Mouse (Mus musculus): ENCODE measurements around the gene Defb21.

Gene Defb21

DNA sequence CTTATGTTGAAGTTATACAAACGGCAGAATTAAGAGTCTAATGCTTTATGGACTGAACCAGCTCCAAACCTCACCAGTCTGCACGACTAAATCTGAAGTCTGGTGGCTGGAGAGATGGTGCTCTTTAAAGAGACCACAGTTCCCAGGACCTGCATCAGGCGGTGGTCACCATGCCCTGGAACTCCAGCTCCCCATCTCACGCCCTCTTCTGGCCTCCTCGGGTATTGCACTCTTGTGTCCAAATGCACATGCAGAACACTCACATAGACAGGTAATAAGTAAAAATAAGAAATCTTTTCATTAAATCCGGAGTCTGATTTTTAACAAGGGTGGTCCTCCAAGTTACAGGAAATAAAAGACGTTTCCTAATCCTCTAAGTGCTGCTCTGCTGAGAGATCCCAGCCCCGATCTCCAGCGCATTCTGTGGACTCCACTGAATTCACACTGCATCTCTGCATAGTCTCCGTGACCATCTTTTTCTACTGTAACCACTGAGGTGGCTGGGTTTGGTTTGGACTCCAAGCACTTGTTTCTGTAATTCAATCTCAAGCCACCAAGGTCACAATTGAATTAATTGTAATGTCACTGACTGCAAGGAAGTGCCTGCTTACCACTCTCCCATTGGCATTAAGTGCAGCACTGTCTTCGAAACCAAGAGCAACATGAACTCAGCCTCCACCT is at the start of gene Defb21:
Gene Defb21 (plus strand): TSS at position 631 of the 681 bp plus-strand sequence.
- ATAC-seq (ENCODE audit: insufficient number of reproducible peaks, low FRiP score, low TSS enrichment): no peak

DNA sequence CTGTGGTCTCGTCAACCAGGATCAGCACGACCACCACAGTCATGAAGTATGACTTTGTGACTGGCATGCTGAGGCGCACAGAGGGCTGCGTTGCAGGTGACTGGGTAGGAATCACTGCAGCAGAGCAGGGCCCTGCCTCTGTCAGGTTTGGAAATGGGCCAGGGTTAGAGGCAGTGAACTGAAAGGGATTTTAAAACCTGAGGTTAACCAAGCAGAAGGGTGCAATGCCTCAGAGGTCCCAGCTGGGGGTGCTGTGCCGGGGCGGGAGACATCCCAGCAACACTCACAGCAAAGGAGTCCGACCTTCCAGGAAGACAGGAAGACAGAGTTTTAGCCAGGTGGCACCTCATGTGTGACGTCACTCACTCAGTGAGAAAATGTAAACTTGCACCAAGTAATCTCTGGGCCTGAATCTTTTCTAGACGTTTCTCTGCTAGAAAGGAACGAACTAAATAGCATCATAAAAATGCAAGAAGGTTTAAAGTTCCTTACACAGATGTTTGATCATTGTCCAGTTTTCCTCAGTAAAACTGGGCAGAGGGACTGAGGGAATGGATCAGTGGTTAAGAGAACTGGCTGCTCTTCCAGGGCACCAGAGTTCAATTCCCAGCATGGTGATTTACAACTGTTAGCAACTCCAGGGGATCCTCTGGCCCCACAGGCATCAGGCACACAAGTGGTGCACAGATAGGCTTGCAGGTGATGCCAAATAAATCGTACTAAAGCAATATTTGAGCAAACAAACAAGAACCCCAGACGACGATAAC is 32.4 kb upstream of the Defb21 start, which contains the start of gene Defb29:
Gene Defb29 (minus strand): TSS at position 155 of the 767 bp plus-strand sequence.
- ATAC-seq (ENCODE audit: insufficient number of reproducible peaks, low FRiP score, low TSS enrichment): no peak

DNA sequence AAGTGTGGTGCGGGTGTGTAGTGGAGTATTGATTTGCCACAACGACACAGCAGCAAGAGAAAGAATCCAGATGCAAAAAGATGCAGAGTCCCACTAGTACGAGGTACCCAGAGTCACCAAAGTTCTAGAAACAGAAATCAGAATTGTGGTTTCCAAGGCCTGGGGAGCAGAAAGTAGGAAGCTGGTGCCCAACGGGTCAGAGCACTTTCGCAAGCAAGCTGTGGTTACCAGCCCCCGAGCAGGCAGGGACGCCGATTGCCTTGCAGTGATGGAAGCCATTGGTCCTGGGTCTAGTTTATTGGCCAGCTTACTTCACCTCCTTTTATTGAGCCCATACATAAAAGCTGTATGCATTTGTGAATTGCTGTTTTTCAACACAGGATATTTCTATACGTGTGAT is 30.6 kb upstream of the Defb21 start:
- ATAC-seq (ENCODE audit: insufficient number of reproducible peaks, low FRiP score, low TSS enrichment): no peak

DNA sequence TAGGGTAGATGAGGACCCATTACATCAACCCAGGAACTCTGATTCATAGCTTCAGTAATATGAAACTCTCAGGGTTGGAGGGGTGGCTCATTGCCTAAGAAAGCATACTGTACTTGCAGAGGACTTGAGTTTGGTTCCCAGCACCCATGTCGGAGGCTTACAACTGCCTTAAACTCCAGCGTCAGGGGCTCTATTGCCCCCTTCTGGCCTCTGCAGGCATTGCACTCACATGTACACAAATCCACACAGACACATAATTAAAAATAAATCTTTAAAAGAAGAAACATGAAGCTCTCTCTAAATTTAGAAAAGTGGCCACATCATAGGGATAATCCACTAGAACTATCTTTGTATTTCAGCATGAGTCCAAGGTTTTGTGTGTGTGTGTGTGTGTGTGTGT is 29.6 kb upstream of the Defb21 start:
- no peak for ATAC-seq (ENCODE audit: insufficient number of reproducible peaks, low FRiP score, low TSS enrichment)

DNA sequence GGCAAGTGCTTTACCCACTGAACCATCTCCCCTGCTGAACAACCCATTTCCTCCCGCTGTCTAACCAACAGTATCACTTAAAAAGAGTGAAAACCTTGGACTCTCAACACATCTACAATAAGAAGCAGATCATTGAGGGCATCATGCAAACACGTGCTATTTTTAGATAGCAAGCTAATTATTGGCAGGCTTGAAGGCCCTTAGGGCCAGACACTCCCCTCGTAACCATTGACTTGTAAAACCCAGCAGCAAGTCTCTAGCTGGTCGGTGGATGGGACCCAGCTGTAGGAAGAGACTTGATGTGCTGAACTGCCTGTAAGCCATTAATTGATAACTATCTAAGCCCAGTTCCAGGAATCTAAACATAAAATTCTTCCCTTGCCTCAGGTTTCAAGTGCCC is 29.1 kb upstream of the Defb21 start:
- no peak for ATAC-seq (ENCODE audit: insufficient number of reproducible peaks, low FRiP score, low TSS enrichment)

DNA sequence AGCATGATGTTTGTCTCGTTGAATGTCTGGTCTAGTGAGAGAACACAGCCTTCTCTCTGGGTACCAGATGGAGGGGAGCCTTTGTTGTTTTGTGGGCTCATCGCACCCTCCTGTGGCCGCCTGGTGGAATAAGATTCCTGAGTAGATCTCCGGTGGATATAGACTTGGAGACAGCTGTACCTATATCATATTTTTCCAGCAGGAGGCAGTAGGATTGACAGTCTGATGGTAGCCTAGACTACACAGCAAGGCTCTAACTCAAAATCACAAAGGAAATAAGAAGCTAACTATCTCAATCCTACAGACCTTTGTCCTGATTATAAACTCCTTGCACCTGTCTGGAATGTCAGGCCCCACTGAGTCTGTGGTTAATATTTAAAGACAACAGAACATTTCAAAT is 27.9 kb upstream of the Defb21 start:
- no peak for ATAC-seq (ENCODE audit: insufficient number of reproducible peaks, low FRiP score, low TSS enrichment)

DNA sequence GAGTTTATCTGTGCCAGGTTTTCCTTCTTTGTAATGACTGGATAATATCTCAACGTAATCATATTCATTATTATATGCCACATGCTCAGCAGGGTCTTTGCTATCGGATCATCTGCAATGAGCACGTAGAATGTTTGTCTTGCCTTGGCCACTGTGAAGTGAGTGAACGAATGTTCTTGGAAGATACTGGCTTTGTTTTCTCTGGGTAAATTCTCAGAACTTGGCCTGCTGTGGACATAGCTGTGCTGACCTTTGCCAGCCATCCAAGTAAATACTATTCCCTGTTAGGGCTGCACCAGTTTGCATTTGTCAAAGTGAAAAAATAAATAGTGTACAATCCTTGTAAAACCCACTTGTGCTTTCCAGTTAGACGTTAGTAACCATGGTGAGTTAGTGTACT is 24.4 kb upstream of the Defb21 start:
- ATAC-seq (ENCODE audit: insufficient number of reproducible peaks, low FRiP score, low TSS enrichment): no peak

DNA sequence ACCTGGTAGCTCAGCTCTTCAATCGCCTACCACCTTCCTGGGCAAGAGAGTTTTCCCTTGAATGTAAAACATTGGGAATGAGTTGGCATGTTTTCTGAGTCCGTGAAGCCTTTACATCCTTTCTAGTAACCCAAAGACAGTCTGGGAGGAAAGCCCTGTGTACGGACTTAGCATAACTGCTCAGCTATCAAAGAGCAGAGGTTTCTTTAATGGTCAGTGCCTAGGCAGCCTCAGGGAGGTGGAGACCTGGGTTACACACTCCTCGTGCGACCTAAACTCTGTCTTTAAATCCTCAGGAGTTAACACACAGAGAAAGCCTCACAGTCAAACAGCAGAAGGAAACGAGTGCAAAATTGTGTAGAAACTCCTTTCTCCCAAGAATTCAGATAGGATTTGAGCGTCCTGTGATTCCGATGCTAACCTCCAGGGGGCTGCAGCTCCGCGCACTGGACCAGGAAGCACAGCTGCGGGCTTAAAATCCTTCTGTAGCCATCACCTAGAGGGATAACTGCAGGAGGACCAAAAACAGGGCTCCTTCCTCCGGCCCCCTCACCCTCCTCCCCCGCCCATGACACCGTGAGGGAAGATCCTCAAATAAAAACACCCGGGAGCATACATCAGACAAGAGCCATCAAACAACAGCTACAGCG is 18.6 kb upstream of the Defb21 start:
- peak; percentile 74 for ATAC-seq (ENCODE audit: insufficient number of reproducible peaks, low FRiP score, low TSS enrichment)

DNA sequence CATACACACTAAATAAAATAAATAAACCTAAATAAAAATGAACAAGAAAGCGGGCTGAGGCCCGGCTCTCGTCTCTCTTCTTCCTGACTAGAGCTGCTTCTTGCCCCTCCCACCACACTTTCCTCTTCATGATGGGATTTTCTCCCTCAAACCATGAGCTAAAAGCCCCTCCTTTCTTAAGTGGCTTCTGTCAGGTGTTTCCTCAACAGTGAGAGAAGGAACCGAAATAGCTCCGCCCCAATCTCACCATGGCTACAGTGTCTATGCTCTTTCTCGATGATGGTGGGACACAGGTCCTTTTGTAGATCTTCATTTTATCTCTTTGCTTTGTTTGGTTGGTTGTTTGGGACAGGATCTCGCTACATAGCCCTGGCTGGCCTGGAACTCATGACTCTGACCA is 15.9 kb upstream of the Defb21 start:
- no peak for ATAC-seq (ENCODE audit: insufficient number of reproducible peaks, low FRiP score, low TSS enrichment)

DNA sequence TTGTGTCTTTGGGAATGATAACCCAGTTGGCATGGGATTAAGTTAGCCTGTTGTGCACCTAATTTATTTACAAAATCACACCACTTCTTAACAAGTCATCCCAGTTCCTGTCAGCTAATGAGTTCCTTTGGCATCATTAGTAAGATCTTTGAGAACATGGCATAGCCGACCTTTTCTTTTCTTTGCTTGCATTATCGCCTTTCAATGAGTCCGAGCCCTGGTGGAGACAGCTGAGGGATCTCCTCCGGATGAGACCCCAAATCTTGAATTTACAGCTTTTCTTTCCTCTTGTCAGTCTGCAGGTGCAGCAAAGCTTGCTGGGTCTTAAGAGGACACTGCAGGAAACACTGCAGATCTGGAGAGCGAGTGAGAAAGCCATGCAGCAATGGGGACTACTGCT is 3.5 kb upstream of the Defb21 start, which contains the start of gene Gm17416:
Gene Gm17416 (plus strand): TSS at position 301 of the 400 bp plus-strand sequence.
- no peak for ATAC-seq (ENCODE audit: insufficient number of reproducible peaks, low FRiP score, low TSS enrichment)

DNA sequence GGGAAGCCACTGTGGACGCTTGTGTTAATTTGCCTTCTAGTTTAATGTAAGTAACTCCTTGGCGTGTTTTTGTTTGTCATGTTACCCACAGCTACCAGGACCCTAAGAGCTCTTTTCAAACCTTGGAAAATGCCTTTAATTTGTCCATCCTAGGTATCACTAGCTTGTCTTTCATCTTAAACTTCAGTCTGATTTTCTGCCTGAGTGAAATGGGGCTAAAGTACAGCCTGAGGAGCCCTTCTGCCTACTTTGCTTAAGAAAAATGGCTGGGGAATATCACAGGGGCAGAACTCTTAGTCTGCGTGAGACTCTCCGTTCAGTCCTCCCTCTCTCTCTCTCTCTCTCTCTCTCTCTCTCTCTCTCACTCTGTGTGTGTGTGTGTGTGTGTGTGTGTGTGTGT is 2.7 kb upstream of the Defb21 start:
- ATAC-seq (ENCODE audit: insufficient number of reproducible peaks, low FRiP score, low TSS enrichment): no peak

DNA sequence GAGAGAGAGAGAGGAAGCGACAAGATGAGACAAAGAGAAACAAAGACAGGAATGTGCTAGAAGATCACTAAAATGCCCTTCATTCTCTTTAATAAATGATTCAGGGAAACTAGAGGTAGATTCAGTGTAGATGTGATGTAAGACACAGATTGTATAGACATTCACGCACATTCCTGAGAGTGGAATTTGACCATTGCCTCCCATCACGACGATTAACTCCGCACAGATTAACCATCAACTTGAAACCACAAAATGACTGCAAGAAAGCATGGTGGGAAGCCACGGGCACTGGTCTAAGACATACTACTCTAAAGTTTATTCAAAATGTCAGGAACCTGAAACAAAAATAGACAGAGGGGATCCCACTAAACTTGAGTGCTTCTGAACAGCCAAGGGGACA is 2.2 kb upstream of the Defb21 start:
- no peak for ATAC-seq (ENCODE audit: insufficient number of reproducible peaks, low FRiP score, low TSS enrichment)

DNA sequence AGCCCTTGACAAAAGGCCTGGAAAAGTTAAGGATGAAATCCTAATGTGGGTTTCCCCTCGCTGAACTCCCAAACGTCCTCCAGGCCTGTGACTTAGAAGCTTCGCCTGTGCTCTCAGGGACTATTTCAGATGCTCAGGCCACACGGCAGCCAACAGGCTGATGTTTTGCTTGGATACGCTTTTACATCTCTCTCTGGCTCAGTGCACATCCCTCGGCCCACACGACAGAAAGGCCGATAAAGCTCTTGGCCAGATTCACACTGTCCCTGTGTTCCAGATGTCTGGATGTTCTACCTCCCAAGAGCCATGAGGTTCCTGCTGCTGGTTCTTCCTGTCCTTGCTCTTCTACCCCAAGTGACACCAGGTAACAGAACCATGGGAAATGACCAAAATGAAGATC is 940 bp downstream of the Defb21 start:
- ATAC-seq (ENCODE audit: insufficient number of reproducible peaks, low FRiP score, low TSS enrichment): no peak

DNA sequence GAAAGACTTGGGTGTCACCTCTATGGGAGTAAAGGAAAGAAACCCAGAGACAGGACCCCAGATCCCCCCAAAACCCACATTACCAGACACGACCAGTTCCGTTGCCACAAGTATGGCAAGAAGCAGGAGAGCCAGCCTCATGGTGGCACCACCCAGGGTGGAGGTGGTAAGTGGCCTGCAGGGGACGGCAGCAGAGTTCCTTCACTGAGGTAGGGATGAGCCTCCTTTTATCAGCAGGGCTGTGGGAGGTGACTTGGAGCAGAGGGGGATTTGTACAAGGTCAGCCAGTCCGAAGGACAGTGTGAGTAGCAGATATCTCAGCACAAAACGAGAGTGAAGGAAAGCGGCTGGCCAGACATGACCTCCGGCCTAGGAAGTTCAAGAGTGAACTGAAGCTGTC is 7.6 kb downstream of the Defb21 start, which contains the start of gene Defb19:
Gene Defb19 (minus strand): TSS at position 206 of the 400 bp plus-strand sequence.
- ATAC-seq (ENCODE audit: insufficient number of reproducible peaks, low FRiP score, low TSS enrichment): no peak

DNA sequence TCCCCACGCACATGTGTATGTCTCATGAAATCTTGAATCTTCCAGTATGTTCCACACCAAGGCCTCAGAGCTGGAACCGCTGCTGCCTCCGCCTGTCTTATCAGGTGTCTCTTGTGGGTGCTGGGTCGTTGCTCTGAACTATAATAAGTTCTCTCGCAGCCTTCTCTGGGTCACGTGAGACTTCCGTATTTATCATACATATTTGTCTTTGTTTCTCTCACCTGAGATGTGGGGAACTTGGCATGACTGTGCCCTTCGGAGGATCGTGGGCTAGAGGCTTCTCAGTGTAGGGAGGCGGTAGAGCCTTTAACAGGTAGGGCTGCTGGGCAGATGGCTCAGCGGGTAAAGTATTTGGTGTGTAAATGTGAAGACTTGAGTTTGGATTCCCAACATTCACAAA is 8.1 kb downstream of the Defb21 start:
- ATAC-seq (ENCODE audit: insufficient number of reproducible peaks, low FRiP score, low TSS enrichment): no peak

DNA sequence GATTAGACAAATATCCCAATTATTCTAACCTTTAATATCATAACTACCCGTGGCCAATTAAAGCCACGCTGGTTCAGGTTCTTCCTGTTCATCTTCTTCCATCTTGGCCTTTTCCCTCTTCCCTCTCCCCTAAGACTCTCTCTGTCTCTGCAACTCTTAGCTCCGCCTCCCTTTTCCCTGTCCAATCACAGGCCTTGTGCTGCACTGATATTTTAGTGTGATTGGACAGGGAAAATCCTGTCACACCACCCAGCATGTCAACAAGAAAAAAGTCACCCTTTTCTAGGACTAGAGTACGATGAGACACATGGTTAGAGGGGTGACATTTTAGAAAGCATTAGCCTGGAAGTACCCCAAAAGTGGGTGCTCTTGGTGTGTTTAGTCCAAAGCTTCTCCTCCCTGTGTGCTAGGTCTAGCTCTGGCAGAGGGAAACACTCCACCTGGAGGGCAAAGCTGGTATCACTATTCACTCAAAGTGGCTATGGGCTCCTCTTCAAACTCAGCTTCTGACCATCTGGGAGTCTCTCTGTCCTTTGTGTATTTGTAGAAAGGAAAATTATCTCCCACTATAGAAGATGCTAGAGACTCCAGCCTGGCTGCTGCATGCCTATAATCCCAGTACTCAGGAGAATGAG is 14.5 kb downstream of the Defb21 start:
- ATAC-seq (ENCODE audit: insufficient number of reproducible peaks, low FRiP score, low TSS enrichment): no peak

DNA sequence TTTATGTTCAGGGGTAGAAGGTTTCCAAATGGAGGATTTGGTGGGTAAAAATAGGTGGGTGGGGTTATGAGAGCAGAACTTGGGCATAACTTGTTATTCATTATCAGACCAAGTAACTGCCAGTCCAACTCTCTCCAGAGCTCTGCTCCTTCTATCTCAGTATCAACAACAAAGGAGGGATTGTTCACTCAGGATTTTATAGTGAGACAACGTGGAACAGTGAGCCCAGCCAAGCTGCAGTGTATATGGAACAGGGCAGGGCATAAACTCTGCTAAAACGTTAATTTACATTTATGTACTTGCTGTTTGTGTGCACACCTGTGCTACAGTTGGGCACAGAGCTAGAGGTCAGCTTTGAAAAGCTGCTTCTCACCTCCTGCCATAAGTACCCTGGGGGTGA is 15.9 kb downstream of the Defb21 start:
- no peak for ATAC-seq (ENCODE audit: insufficient number of reproducible peaks, low FRiP score, low TSS enrichment)

DNA sequence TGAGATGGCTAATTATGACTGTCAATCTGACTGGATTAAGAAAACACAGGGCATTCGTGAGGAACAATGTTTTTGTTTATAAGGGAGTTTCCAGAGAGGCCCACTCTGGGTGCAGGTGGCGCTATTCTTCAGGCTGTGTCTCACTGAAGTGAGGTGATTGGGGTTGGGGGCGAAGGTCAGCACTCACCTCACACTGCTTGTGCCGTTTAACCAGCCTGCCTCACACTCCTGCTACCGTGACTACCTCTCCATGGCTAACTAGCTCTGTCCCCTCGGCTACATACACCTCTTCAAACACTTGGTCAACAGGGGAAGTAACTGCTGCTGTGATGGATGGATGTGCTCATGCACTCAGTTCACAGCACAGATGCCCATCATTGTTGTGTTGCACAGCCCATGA is 16.5 kb downstream of the Defb21 start:
- no peak for ATAC-seq (ENCODE audit: insufficient number of reproducible peaks, low FRiP score, low TSS enrichment)

DNA sequence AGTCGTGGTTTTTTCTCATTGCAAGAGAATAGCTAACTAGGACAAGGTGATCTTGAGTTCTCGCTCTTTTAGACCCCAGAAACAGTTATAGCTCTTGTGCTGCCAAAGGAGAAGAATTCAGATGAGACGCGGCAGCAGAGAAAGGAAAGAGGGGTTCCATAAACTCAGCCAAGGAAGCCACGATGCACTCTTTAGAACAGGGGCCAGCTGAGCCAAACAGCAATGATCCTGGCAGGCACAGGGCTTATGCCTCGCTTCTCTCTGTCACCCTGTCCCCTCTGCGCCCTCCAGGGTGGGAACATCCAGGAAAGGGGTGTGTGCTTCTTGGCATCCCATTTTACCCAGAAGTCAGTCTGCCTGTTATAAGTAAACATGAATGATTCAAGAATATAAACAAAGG is 26.8 kb downstream of the Defb21 start, which contains the start of gene Defb45:
Gene Defb45 (minus strand): TSS at position 101 of the 400 bp plus-strand sequence.
- no peak for ATAC-seq (ENCODE audit: insufficient number of reproducible peaks, low FRiP score, low TSS enrichment)

DNA sequence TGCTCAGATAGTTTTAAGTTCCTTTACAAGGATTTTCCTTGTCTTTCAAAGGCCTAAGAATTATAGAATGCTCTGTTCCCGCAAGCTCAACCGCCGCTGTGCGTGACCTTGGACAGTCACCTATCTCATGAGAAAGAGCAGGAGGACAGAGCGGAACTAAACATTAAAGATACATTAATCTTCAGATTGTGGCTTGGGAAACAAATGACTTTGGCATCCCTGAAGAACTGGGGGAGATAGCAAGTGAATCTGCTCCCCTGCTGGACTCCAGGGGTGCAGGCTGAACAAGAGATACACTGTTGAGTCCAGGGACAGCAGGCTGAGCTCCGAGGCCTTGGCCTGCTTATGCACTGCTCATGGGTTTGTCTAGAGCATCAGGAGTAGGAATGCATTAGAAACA is 27.5 kb downstream of the Defb21 start:
- no peak for ATAC-seq (ENCODE audit: insufficient number of reproducible peaks, low FRiP score, low TSS enrichment)

All from cerebellum, adult (tissue).